Mouse (Mus musculus): ENCODE measurements around the gene Rpl27. TPM values are rescaled to one million over a fixed set of nuclear protein-coding genes. Genes with fewer than 3 reads are reported as not detected.
"Not testable (repeated sequence)": the region's sequence is repeated elsewhere in the genome, so short reads cannot be mapped to it uniquely, and the experiment has no call there.

Rpl27 gene
- polyA plus RNA-seq, 1 experiment from 2014 or later = 371 TPM

- Histone ChIP-seq H3K9me3 (replicated peaks; ENCODE audit: control insufficient read depth, low read length) (no peaks in the 10 kb centered on the region), H3K4me1 (ENCODE audit: control insufficient read depth, insufficient read depth, low read length) (peaks cover 26% of the 10 kb centered on the region), H3K36me3 (ENCODE audit: control insufficient read depth, insufficient read depth, low read length) (peaks cover 15% of the 10 kb centered on the region; the same call in 1 of the 2 replicates), H3K4me2 (ENCODE audit: low read length) (peak overlapping the region; percentile 82), H3K27ac (ENCODE audit: low read depth, low read length) (peak overlapping the region; percentile 87), H3K4me3 (ENCODE audit: low read depth, low read length) (peak overlapping the region; percentile 78), H3K9ac (ENCODE audit: low read length) (peak overlapping the region; percentile 88), H3K27me3 (replicated peaks; ENCODE audit: control insufficient read depth, insufficient read depth, low read length) (no peaks in the 10 kb centered on the region)
- ATAC-seq = no peak
- no peak for DNase-seq (ENCODE audit: low spot score)
- 7% methylated on average over 13 of the region's 13 CpGs for WGBS
Observed at GRCm38 (mm10) chr11:101468731-101469130, 26.6 kb downstream of the Rpl27 start.

- H3K9me3 ChIP-seq (replicated peaks; ENCODE audit: control insufficient read depth, low read length) = no peaks in the 10 kb centered on the region
- 0 out of 2 replicates have a peak overlapping the region, but pooled peaks have one; percentile 87 for H3K27ac ChIP-seq (ENCODE audit: low read depth, low read length)
- H3K4me1 ChIP-seq (ENCODE audit: control insufficient read depth, insufficient read depth, low read length) = peaks cover 21% of the 10 kb centered on the region
- H3K27me3 ChIP-seq (replicated peaks; ENCODE audit: control insufficient read depth, insufficient read depth, low read length) = no peaks in the 10 kb centered on the region
- peaks cover 15% of the 10 kb centered on the region; the same call in 1 of the 2 replicates for H3K36me3 ChIP-seq (ENCODE audit: control insufficient read depth, insufficient read depth, low read length)
- WGBS = 74% methylated on average over 4 of the region's 4 CpGs
- H3K4me2 ChIP-seq (ENCODE audit: low read length) = peak overlapping the region; percentile 82
- no peak for DNase-seq (ENCODE audit: low spot score)
- no peak for ATAC-seq
- peak overlapping the region; percentile 88 for H3K9ac ChIP-seq (ENCODE audit: low read length)
- peak overlapping the region; percentile 78 for H3K4me3 ChIP-seq (ENCODE audit: low read depth, low read length)
Observed at GRCm38 (mm10) chr11:101469155-101469554, 27.1 kb downstream of the Rpl27 start.

- no peak overlapping the region for H3K27ac ChIP-seq (ENCODE audit: low read depth, low read length)
- no peaks in the 10 kb centered on the region for H3K27me3 ChIP-seq (replicated peaks; ENCODE audit: control insufficient read depth, insufficient read depth, low read length)
- 15% methylated on average over 7 of the region's 7 CpGs for WGBS
- H3K9me3 ChIP-seq (replicated peaks; ENCODE audit: control insufficient read depth, low read length) = no peaks in the 10 kb centered on the region
- DNase-seq (ENCODE audit: low spot score) (no peak), ATAC-seq (no peak)
- peaks cover 15% of the 10 kb centered on the region; the same call in 1 of the 2 replicates for H3K36me3 ChIP-seq (ENCODE audit: control insufficient read depth, insufficient read depth, low read length)
- H3K4me3 ChIP-seq (ENCODE audit: low read depth, low read length) = peak overlapping the region; percentile 22
- H3K9ac ChIP-seq (ENCODE audit: low read length) = peak overlapping the region; percentile 47
- H3K4me1 ChIP-seq (ENCODE audit: control insufficient read depth, insufficient read depth, low read length) = peaks cover 16% of the 10 kb centered on the region
- peak overlapping the region; percentile 50 for H3K4me2 ChIP-seq (ENCODE audit: low read length)
Observed at GRCm38 (mm10) chr11:101470206-101470605, 28.1 kb downstream of the Rpl27 start.

- DNase-seq (ENCODE audit: low spot score) (no peak), ATAC-seq (no peak)
- H3K27ac ChIP-seq (ENCODE audit: low read depth, low read length) = no peak overlapping the region
- no peak overlapping the region; the same call in 1 of the 2 replicates for H3K4me2 ChIP-seq (ENCODE audit: low read length)
- H3K4me3 ChIP-seq (ENCODE audit: low read depth, low read length) = no peak overlapping the region
- no peak overlapping the region for H3K9ac ChIP-seq (ENCODE audit: low read length)
- no peaks in the 10 kb centered on the region for H3K27me3 ChIP-seq (replicated peaks; ENCODE audit: control insufficient read depth, insufficient read depth, low read length)
- peaks cover 12% of the 10 kb centered on the region for H3K4me1 ChIP-seq (ENCODE audit: control insufficient read depth, insufficient read depth, low read length)
- no peaks in the 10 kb centered on the region for H3K9me3 ChIP-seq (replicated peaks; ENCODE audit: control insufficient read depth, low read length)
- H3K36me3 ChIP-seq (ENCODE audit: control insufficient read depth, insufficient read depth, low read length) = peaks cover 15% of the 10 kb centered on the region; the same call in 1 of the 2 replicates
- WGBS = 60% methylated on average over 3 of the region's 3 CpGs
Observed at GRCm38 (mm10) chr11:101471926-101472325, 29.8 kb downstream of the Rpl27 start.

DNA sequence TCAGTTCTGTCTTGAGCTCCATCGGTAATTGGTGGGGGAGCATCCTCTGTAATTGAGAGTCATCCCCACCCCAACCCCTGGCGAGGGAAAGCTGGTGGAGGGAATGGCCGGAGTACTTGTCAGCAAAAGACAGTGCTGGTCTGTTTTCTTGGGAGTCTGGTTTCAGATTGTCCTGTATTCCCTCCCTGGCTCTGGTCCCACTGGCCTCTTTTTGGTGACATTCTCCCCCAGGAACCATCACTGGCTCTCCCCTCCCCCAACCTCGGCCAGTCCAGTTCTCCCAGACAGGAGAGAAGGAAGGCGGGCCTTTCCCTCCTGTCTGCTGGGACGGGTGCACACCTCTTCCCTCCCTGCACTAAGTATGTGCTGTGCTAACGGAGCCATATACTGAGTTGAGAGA lies 30.2 kb downstream of the Rpl27 start:
- Histone ChIP-seq H3K36me3 (ENCODE audit: control insufficient read depth, insufficient read depth, low read length) (peaks cover 15% of the 10 kb centered on the region; the same call in 1 of the 2 replicates), H3K9ac (ENCODE audit: low read length) (no peak overlapping the region), H3K9me3 (replicated peaks; ENCODE audit: control insufficient read depth, low read length) (no peaks in the 10 kb centered on the region), H3K4me3 (ENCODE audit: low read depth, low read length) (no peak overlapping the region), H3K27me3 (replicated peaks; ENCODE audit: control insufficient read depth, insufficient read depth, low read length) (no peaks in the 10 kb centered on the region), H3K4me2 (ENCODE audit: low read length) (peak overlapping the region; percentile 3; the same call in 1 of the 2 replicates), H3K4me1 (ENCODE audit: control insufficient read depth, insufficient read depth, low read length) (peaks cover 9% of the 10 kb centered on the region), H3K27ac (ENCODE audit: low read depth, low read length) (no peak overlapping the region)
- WGBS = 55% methylated on average over 7 of the region's 7 CpGs
- ATAC-seq = no peak
- DNase-seq (ENCODE audit: low spot score) = no peak

- H3K4me1 ChIP-seq (ENCODE audit: control insufficient read depth, insufficient read depth, low read length); H3K9ac ChIP-seq (ENCODE audit: low read length): not testable (repeated sequence)
- 85% methylated on average over 1 of the region's 1 CpGs for WGBS
Observed at GRCm38 (mm10) chr11:101473686-101474085, 31.6 kb downstream of the Rpl27 start.

DNA sequence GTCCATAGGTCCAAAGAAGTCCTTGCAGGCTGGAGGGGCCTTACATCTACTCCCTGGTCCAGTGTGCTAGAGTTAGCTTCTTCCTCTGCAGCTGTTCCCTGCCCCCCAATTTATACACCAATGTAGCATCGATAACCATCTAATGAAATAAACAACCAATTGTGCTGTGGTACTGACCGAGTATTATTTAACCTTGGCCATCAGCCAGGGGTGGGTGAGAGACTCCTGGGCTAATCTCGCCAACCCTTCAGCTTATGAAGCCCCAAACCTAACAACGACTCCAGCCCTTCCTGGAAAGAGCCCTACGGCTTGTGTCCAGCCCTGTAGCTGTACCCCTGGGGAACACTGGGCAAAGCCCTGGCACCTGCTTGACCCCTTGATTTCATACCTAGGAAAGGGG lies 32.2 kb downstream of the Rpl27 start:
- Histone ChIP-seq H3K27me3 (replicated peaks; ENCODE audit: control insufficient read depth, insufficient read depth, low read length) (no peaks in the 10 kb centered on the region), H3K36me3 (ENCODE audit: control insufficient read depth, insufficient read depth, low read length) (peaks cover 15% of the 10 kb centered on the region; the same call in 1 of the 2 replicates), H3K4me3 (ENCODE audit: low read depth, low read length) (no peak overlapping the region), H3K4me2 (ENCODE audit: low read length) (no peak overlapping the region), H3K9me3 (replicated peaks; ENCODE audit: control insufficient read depth, low read length) (no peaks in the 10 kb centered on the region), H3K27ac (ENCODE audit: low read depth, low read length) (no peak overlapping the region), H3K4me1 (ENCODE audit: control insufficient read depth, insufficient read depth, low read length) (peaks cover 10% of the 10 kb centered on the region; the same call in 1 of the 2 replicates), H3K9ac (ENCODE audit: low read length) (no peak overlapping the region)
- no peak for ATAC-seq
- WGBS = 57% methylated on average over 5 of the region's 5 CpGs
- DNase-seq (ENCODE audit: low spot score) = no peak

More at GRCm38 (mm10) chr11:101473686-101474085, 31.6 kb downstream of the Rpl27 start:
- DNase-seq (ENCODE audit: low spot score); H3K27ac ChIP-seq (ENCODE audit: low read depth, low read length); H3K9me3 ChIP-seq (replicated peaks; ENCODE audit: control insufficient read depth, low read length); H3K4me2 ChIP-seq (ENCODE audit: low read length); ATAC-seq; H3K4me3 ChIP-seq (ENCODE audit: low read depth, low read length); H3K27me3 ChIP-seq (replicated peaks; ENCODE audit: control insufficient read depth, insufficient read depth, low read length): not testable (repeated sequence)
- peaks cover 15% of the 10 kb centered on the region; the same call in 1 of the 2 replicates for H3K36me3 ChIP-seq (ENCODE audit: control insufficient read depth, insufficient read depth, low read length)

DNA sequence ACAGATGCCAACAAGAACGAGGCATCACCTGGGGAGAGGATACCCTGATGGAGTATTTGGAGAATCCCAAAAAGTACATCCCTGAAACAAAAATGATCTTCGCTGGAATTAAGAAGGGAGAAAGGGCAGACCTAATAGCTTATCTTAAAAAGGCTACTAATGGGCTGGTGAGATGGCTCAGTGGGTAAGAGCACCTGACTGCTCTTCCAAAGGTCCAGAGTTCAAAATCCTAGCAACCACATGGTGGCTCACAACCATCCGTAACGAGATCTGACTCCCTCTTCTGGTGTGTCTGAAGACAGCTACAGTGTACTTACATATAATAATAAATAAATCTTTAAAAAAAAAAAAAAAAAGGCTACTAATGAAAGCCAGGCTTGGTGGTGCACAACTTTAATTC lies 34.3 kb downstream of the Rpl27 start:
- DNase-seq (ENCODE audit: low spot score); H3K36me3 ChIP-seq (ENCODE audit: control insufficient read depth, insufficient read depth, low read length); H3K9me3 ChIP-seq (replicated peaks; ENCODE audit: control insufficient read depth, low read length); H3K4me3 ChIP-seq (ENCODE audit: low read depth, low read length); H3K4me2 ChIP-seq (ENCODE audit: low read length); H3K9ac ChIP-seq (ENCODE audit: low read length); H3K27ac ChIP-seq (ENCODE audit: low read depth, low read length); ATAC-seq; H3K27me3 ChIP-seq (replicated peaks; ENCODE audit: control insufficient read depth, insufficient read depth, low read length): not testable (repeated sequence)
- H3K4me1 ChIP-seq (ENCODE audit: control insufficient read depth, insufficient read depth, low read length) = peaks cover 19% of the 10 kb centered on the region
- 86% methylated on average over 4 of the region's 4 CpGs for WGBS

- Histone ChIP-seq H3K36me3 (ENCODE audit: control insufficient read depth, insufficient read depth, low read length) (no peaks in the 10 kb centered on the region), H3K4me1 (ENCODE audit: control insufficient read depth, insufficient read depth, low read length) (peaks cover 19% of the 10 kb centered on the region), H3K9me3 (replicated peaks; ENCODE audit: control insufficient read depth, low read length) (no peaks in the 10 kb centered on the region), H3K27me3 (replicated peaks; ENCODE audit: control insufficient read depth, insufficient read depth, low read length) (no peaks in the 10 kb centered on the region), H3K9ac (ENCODE audit: low read length) (no peak overlapping the region), H3K4me2 (ENCODE audit: low read length) (no peak overlapping the region; the same call in 1 of the 2 replicates), H3K27ac (ENCODE audit: low read depth, low read length) (peak overlapping the region; percentile 91), H3K4me3 (ENCODE audit: low read depth, low read length) (no peak overlapping the region)
- 26% methylated on average over 4 of the region's 4 CpGs for WGBS
- peak; percentile 54 for ATAC-seq
- no peak for DNase-seq (ENCODE audit: low spot score)
Observed at GRCm38 (mm10) chr11:101477194-101477551, 35.1 kb downstream of the Rpl27 start.
